Mouse (Mus musculus) CD8-positive naive resting alpha-beta T cell, adult 57 days (primary cell): ENCODE data around the gene Ccdc17. TPM values are rescaled to one million over a fixed set of nuclear protein-coding genes. Genes with fewer than 3 reads are reported as not detected.

ENCODE experiments used
- total RNA-seq: library from RNA; stranded (reverse); gene quantifications from one replicate; pipeline ENCODE4 v1.2.4, GENCODE M21; 2023

Gene Ccdc17
- total RNA-seq = 12.2 TPM

DNA sequence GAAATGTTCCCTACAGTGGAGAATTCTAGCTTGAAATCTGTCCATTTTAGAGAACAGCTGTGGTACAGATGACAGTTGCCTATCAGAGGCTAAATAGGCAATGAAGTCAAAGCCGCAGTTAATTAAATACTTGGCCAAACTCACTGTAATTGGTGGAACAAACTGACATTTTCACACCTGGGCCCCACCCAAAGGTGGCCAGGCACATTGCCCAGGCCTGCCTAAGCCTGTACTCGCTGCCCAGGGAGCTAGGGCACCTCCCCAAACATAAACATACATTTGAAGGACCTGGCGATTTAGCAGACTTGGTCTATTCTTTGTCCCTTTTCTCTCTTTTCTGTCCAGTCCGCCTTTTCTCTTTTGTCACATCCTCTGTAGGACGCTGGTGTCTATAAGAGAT lies at the start of gene Ccdc17:
TSS of gene Ccdc17 (plus strand) at position 276 of the 400 bp plus-strand sequence.

DNA sequence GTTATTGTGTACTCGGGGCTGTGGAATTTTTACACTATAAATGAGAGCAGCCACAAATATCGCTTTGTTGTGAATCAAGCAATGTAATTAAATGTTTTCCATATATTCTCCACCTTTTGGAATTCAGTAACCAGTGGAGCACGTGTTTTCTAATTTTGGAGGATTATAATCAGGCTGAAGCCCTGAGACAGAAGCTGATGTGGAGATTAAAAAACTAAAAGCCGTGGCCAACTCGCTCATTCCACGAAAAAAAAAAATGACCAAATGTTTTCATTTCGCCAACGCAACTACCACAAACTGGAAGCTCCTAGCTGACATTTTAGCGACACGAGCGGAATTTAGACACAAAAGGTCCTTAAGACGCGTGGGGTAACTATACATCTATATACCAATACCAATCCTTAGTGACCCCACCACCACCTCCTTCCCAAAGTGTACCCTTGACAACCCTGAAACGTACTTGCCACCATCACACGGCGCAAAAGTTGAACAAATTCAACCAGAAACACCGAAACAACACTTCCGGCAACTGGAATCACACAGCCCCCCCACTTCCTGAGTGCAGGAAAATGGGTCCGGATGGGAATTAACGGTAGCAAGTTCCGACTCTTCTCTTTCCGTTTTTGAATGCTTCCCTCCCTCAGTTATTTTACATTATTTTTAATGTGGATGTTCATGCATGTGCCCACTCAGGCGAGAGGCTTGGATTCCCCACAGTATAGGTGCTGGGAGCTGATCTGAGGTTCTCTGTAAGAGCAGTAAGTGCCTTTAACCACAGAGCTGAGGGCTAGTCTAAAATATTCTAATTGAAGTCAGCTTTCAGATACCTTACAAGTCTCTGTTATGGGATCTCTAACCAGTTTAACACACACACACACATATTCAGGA lies 40.8 kb upstream of the Ccdc17 start, which contains the start of gene Tmem69:
TSS of gene Tmem69 (minus strand) at position 524 of the 888 bp plus-strand sequence.

DNA sequence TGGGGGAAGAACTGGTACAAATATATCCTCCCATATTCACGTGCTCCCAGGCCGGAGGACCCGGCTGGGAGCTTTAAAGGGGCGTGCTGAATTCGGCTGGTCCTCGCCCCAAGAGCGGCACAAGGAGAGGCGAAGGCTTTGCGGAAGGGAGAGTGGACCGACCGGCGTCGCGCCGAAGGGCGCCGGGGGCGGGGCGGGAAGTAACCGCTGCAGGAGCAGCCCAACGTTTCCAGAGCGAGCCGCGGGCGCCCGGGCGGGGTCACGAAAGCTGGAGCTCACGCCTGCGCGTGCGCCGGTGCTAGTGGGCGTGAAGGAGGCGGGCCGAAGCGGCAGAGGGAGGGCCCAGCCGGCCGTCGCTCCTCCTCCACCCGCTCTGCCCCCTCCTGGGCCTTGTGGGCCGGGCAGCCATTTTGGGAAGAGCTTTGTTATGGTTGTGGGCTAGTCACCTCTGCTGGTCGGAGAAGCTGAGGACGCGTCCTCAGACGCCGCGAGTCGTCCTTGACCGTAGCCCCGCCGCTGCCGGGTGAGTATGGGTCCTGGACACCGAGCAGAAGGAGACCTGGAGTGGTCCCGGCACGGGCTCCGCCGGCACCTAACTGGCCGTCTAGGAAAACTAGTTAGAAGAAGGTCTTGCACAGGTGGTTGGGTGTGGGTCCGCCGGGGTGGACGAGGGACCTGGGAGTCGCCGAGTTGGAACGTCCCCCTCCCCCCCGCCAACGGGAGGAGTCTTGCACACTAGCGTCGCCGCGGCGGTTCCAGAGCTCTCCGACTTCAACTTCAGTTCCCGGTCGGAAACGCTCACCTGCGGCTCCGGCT lies 38.9 kb upstream of the Ccdc17 start, which contains the start of gene Gpbp1l1:
TSS of gene Gpbp1l1 (plus strand) at position 353 of the 816 bp plus-strand sequence.

DNA sequence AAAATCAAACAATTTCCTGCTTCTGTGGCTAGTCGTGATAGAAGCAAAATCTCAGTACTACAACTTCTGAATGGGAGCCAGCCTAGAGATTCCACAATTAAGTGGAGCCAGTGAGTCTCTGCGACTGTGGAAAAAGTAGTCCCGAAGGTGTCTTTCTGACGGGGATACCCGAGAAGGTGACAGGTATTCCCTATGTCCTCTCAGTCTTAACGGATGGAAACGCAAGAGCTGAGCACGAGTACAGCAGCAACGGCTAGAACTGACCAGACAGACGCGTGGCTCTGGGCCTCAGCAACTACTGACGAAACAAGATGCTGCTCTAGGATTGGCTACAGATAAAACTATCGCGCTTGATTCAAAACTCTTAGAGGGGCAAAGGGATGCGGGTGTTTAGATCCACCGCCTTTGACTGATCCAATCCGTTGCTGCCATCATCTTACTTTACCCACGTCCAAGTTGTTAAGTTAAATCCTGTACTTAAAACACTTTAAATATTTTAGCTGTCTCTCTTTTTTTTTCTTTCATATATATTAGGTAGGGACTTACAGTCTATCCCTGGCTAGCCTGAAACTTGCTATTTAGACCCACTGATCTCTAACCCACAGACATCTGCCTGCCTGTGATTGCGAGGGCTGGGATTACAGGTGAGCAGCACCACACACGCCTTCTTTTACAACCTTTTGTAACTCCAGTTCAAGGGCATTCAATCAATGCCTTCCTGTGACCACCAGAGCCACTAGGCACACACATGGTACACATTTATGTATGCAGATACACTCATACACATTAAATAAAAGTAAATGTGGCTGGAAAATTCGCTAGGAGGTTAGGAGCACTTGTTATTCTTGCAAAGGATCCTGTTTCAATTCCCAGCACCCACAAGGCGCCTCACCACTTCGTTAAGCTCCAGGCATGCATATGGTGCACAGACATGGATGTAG lies 31.5 kb downstream of the Ccdc17 start, which contains the start of gene Nasp:
TSS of gene Nasp (minus strand) at position 220 of the 941 bp plus-strand sequence.

Other genes with a start within 250 kb of the Ccdc17 start
- 22.0 TPM for gene Mast2, start 132.5 kb upstream of the Ccdc17 start, total RNA-seq
- gene Ipp, start 89.1 kb upstream of the Ccdc17 start, total RNA-seq = 12.8 TPM
- gene Tmem69, start 40.7 kb upstream of the Ccdc17 start, total RNA-seq = 11.1 TPM
- gene Gpbp1l1, start 39.0 kb upstream of the Ccdc17 start, total RNA-seq = 118 TPM
- gene Nasp, start 31.3 kb downstream of the Ccdc17 start, total RNA-seq = 91.3 TPM
- gene Akr1a1, start 55.0 kb downstream of the Ccdc17 start, total RNA-seq = 191 TPM
- 162 TPM for gene Prdx1, start 88.9 kb downstream of the Ccdc17 start, total RNA-seq
- gene Mmachc, start 111.8 kb downstream of the Ccdc17 start, total RNA-seq = 4.8 TPM
- gene Ccdc163, start 111.9 kb downstream of the Ccdc17 start, total RNA-seq = 15.5 TPM
- gene Tesk2, start 124.3 kb downstream of the Ccdc17 start, total RNA-seq = 7.7 TPM
- 53.9 TPM for gene Toe1, start 211.0 kb downstream of the Ccdc17 start, total RNA-seq
- 14.4 TPM for gene Mutyh, start 211.1 kb downstream of the Ccdc17 start, total RNA-seq
- gene Hpdl, start 225.1 kb downstream of the Ccdc17 start, total RNA-seq = not detected